In the genomic region with DNA sequence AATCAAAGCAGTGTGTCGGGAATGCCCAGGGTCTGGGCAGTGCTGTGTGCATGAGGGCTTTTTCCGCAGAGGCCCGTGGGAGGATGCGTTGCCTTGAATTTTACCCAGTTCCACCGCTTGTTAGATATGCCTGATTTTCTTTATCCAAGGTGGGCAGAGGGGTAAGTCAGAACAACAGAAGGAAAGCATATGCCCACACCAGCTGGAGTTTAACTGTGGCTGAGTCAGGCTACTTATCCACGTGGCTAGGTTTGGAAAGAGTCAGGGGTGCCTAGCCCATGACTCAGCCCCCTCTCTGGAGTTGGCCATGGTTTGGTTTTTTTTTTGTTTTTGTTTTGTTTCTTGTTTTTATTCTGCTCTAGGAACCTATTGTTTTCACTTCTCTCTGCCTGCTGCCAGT, we compare ENCODE assay signal across 16 mouse cellular contexts. TPM values are rescaled to one million over a fixed set of nuclear protein-coding genes. Genes with fewer than 3 reads are reported as not detected.
DNase-seq lines count a peak whose midpoint lies in the region; ATAC-seq and TF ChIP-seq lines count a peak whose summit lies in the region.
"Had no signal": no experiment of that assay in that cellular context is flagged by ENCODE, and none has a peak within 500 bp of the region (broad histone marks: within the 10 kb centered on the region; RNA-seq: fewer than 3 reads in every experiment).

No protein-coding gene starts in this region.

- H3K4me2 ChIP-seq in midbrain, embryonic 13.5 days (replicated peaks), result no peak overlapping the region

- H3K4me1 ChIP-seq in E14TG2a.4 (replicated peaks; ENCODE audit: low read depth, low read length), result peaks cover 94% of the 10 kb centered on the region
- peaks cover 100% of the 10 kb centered on the region for H3K4me1 ChIP-seq in midbrain, embryonic 13.5 days (replicated peaks)

- H3K9me3 ChIP-seq in E14TG2a.4 (ENCODE audit: low read length), result peaks cover 15% of the 10 kb centered on the region
- H3K9me3 ChIP-seq in midbrain, embryonic 13.5 days, result no peaks in the 10 kb centered on the region

- peak; percentile 58 for DNase-seq in heart, adult 11 months
- no peak for DNase-seq in heart, adult 9 months (ENCODE audit: low spot score in 2 of 2)
- DNase-seq in brain, embryonic 14.5 days (ENCODE audit: low read depth), result peak; percentile 50
- no peak for DNase-seq in urinary bladder, postnatal 4 days (ENCODE audit: low spot score in 2 of 2)
- DNase-seq: adrenal gland, adult 8-10 months; heart, postnatal 14 days; kidney, adult 8-10 months; liver; lung, postnatal 10 days had no signal

- no peak for TF ChIP-seq POLR2A in brain, embryonic 14.5 days (IDR thresholded peaks at IDR 0.05; ENCODE audit: borderline replicate concordance, extremely low read depth, insufficient read depth, insufficient read length, poor library complexity, severe bottlenecking)

- peaks cover 25% of the 10 kb centered on the region for H3K36me3 ChIP-seq in E14TG2a.4 (ENCODE audit: insufficient read depth, low read length)
- H3K36me3 ChIP-seq in midbrain, embryonic 13.5 days, result peaks cover 3% of the 10 kb centered on the region

- H3K27ac ChIP-seq in midbrain, embryonic 13.5 days, result peak overlapping the region; percentile 86

- no peak for ATAC-seq in midbrain, embryonic 13.5 days
- ATAC-seq in megakaryocyte-erythroid progenitor cell, adult 5-6 weeks (replicated peaks; ENCODE audit: low FRiP score, low TSS enrichment, poor library complexity, severe bottlenecking), result no peak

- TF ChIP-seq CTCF in E14TG2a.4 (conservative IDR thresholded peaks at IDR 0.05; ENCODE audit: low read length), result no peak
- TF ChIP-seq CTCF in brain, embryonic 14.5 days (IDR thresholded peaks at IDR 0.05; ENCODE audit: borderline replicate concordance, extremely low read depth, insufficient read depth, insufficient read length), result no peak

- 60% methylated on average over 6 of the region's 6 CpGs for WGBS in midbrain, embryonic 13.5 days

- H3K4me3 ChIP-seq in E14TG2a.4 (replicated peaks; ENCODE audit: low read length), result peak overlapping the region; percentile 78
- H3K4me3 ChIP-seq in midbrain, embryonic 13.5 days (replicated peaks), result no peak overlapping the region
- H3K4me3 ChIP-seq: erythroblast, embryonic 14.5 days had no signal

- H3K9ac ChIP-seq in midbrain, embryonic 13.5 days (replicated peaks), result no peak overlapping the region

- peaks cover 2% of the 10 kb centered on the region; the same call in 1 of the 2 replicates for H3K27me3 ChIP-seq in E14TG2a.4 (ENCODE audit: insufficient read depth, low read length)
- H3K27me3 ChIP-seq in midbrain, embryonic 13.5 days, result no peaks in the 10 kb centered on the region

RNA-seq across cellular contexts. Expression of gene AC124108.1, which starts 8.0 kb away (rescaled TPM):
- 21.7 and 23.3 TPM in 2 replicates for polyA plus RNA-seq in brain, embryonic 14.5 days (2012; rRNA removed)
- 5.6 and 6.1 TPM in 2 replicates for polyA plus RNA-seq in midbrain, embryonic 13.5 days (2015; fragmentation: Nextera tagmentation; extraction: Ambion mirVana)
- not detected in 2 replicates for total RNA-seq in megakaryocyte-erythroid progenitor cell, adult 5-6 weeks (2014; fragmentation: Nextera tagmentation)
- not detected in 2 replicates for total RNA-seq in megakaryocyte-erythroid progenitor cell, adult 5-6 weeks (2017)
- total RNA-seq: heart, postnatal 14 days had no signal
- polyA plus RNA-seq: erythroblast, embryonic 14.5 days; spleen, adult 2 months had no signal

RNA-seq across cellular contexts. Expression of gene Lemd1, which starts 8.0 kb away (rescaled TPM):
- 22.9 and 25.1 TPM in 2 replicates for polyA plus RNA-seq in brain, embryonic 14.5 days (2012; rRNA removed)
- polyA plus RNA-seq in midbrain, embryonic 13.5 days (2015; fragmentation: Nextera tagmentation; extraction: Ambion mirVana), result 19.5 and 22.5 TPM in 2 replicates
- total RNA-seq in megakaryocyte-erythroid progenitor cell, adult 5-6 weeks (2014; fragmentation: Nextera tagmentation), result not detected in 2 replicates
- total RNA-seq in megakaryocyte-erythroid progenitor cell, adult 5-6 weeks (2017), result not detected in 2 replicates
- total RNA-seq: heart, postnatal 14 days had no signal
- polyA plus RNA-seq: erythroblast, embryonic 14.5 days; spleen, adult 2 months had no signal

RNA-seq across cellular contexts. Expression of gene Gm10188, which starts 30.3 kb away (rescaled TPM):
- not detected in 2 replicates for polyA plus RNA-seq in brain, embryonic 14.5 days (2012; rRNA removed)
- polyA plus RNA-seq in midbrain, embryonic 13.5 days (2015; fragmentation: Nextera tagmentation; extraction: Ambion mirVana), result 0.58 and 1.1 TPM in 2 replicates
- total RNA-seq in megakaryocyte-erythroid progenitor cell, adult 5-6 weeks (2014; fragmentation: Nextera tagmentation), result not detected in 2 replicates
- total RNA-seq in megakaryocyte-erythroid progenitor cell, adult 5-6 weeks (2017), result not detected in 2 replicates
- total RNA-seq: adrenal gland, adult 8-10 months; gastrocnemius, postnatal 4 days; heart, postnatal 14 days; layer of hippocampus, postnatal 10 days had no signal
- polyA plus RNA-seq: erythroblast, embryonic 14.5 days; spleen, adult 2 months had no signal

RNA-seq across cellular contexts. Expression of gene Cdk18, which starts 59.8 kb away (rescaled TPM):
- polyA plus RNA-seq in brain, embryonic 14.5 days (2012; rRNA removed), result 1.3 TPM in 2 replicates
- 0.32 and 0.41 TPM in 2 replicates for polyA plus RNA-seq in midbrain, embryonic 13.5 days (2015; fragmentation: Nextera tagmentation; extraction: Ambion mirVana)
- total RNA-seq in megakaryocyte-erythroid progenitor cell, adult 5-6 weeks (2014; fragmentation: Nextera tagmentation), result 0.42 TPM in 1 of 2 replicates, not detected in the other
- total RNA-seq in megakaryocyte-erythroid progenitor cell, adult 5-6 weeks (2017), result 0.46 TPM in 1 of 2 replicates, not detected in the other
- polyA plus RNA-seq: erythroblast, embryonic 14.5 days had no signal

Comparison
In these comparisons a context has a peak if more than half of its experiments do, and no peak if none do; other contexts are left out.
1. DNase-seq: peak in heart, adult 11 months (single experiment) and brain, embryonic 14.5 days (single experiment); none in heart, adult 9 months (0 of 2) and urinary bladder, postnatal 4 days (0 of 2).